Mouse (Mus musculus) heart, postnatal 0 days (tissue): ENCODE measurements around the gene Mrgprf.

ENCODE experiments used
- CTCF ChIP-seq: IDR thresholded peaks from 2 replicates; pipeline ENCODE4 v1.5.1; 2016; ENCODE audit warnings: antibody characterized with exemption, control low read depth, low read depth
- EP300 ChIP-seq: IDR thresholded peaks from 2 replicates; pipeline ENCODE4 v1.6.1; 2016; ENCODE audit warnings: antibody characterized with exemption, low read depth

GRCm38 (mm10) chr7:145264202-145264601 lies 36.4 kb upstream of the Mrgprf start:
- TF ChIP-seq CTCF (no peak), EP300 (no peak)
